Mouse (Mus musculus): ENCODE results near the gene Mob4.

DNA sequence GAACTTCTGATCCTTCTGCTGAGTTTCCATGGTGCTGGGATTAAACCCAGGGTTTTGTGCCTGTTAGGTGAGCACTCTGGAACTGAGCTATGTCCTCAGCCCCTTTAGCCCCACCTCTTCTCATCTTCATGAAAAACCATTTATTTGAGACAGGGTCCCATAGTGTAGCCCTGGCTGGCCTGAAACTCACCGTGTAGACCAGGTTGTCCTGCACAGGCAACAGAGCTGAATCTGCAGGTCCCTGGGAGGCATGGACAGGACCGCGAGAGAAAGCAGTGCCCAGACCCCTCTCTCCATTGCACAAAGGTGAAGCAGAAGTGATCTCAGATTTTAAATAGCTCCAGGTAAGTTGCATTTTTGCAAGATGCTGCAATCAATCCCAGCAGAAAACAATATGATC, 29.2 kb downstream of the Mob4 start:
- TF ChIP-seq EP300 (IDR thresholded peaks at IDR 0.05; ENCODE audit: low read depth) (no peak), CTCF (IDR thresholded peaks at IDR 0.05; ENCODE audit: low read depth) (no peak)
